In the genomic region with DNA sequence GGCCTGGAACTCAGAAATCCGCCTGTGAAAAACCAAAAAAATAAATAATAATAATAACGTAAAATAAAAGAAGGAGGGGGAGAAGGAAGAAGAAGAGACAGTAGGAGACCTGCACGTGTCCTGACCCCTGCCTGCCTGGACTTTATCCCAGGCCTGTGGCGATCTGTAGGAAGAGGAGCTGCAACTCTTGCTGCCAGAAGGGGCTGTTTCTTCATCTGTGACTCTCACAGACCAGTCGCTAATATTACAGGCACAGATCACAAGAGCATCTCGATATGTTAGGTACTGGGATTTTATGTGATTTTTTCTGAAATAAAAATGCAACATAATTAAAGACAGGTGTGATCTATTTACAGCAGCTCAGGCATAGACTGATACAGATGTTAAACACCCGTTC, we compare ENCODE assay signal across 8 mouse cellular contexts. TPM values are rescaled to one million over a fixed set of nuclear protein-coding genes. Genes with fewer than 3 reads are reported as not detected.
DNase-seq lines count a peak whose midpoint lies in the region; ATAC-seq and TF ChIP-seq lines count a peak whose summit lies in the region.

No protein-coding gene starts in this region.

- 7% methylated on average over 7 of the region's 7 CpGs for WGBS in kidney, embryonic 14.5 days
- 14% methylated on average over 7 of the region's 7 CpGs for WGBS in hindbrain, embryonic 14.5 days
- 14% methylated on average over 7 of the region's 7 CpGs for WGBS in midbrain, embryonic 12.5 days

- TF ChIP-seq CTCF in bone marrow macrophage, adult 2 months (IDR thresholded peaks at IDR 0.05; ENCODE audit: low read depth, low read length), result no peak

- H3K27me3 ChIP-seq in kidney, embryonic 14.5 days (ENCODE audit: control insufficient read depth, insufficient read depth, low read length), result no peaks in the 10 kb centered on the region
- no peaks in the 10 kb centered on the region for H3K27me3 ChIP-seq in hindbrain, embryonic 14.5 days (ENCODE audit: control insufficient read depth, insufficient read depth, low read length)
- no peaks in the 10 kb centered on the region; the same call in 1 of the 2 replicates for H3K27me3 ChIP-seq in midbrain, embryonic 12.5 days

- ATAC-seq in kidney, embryonic 14.5 days (ENCODE audit: low FRiP score, low TSS enrichment), result no peak
- ATAC-seq in hindbrain, embryonic 14.5 days (ENCODE audit: low FRiP score), result no peak
- no peak for ATAC-seq in midbrain, embryonic 12.5 days (ENCODE audit: low FRiP score, low read depth)

- no peak for TF ChIP-seq POLR2A in bone marrow macrophage, adult 2 months (IDR thresholded peaks at IDR 0.05; ENCODE audit: borderline replicate concordance, low read depth, low read length)

- H3K9ac ChIP-seq in kidney, embryonic 14.5 days (ENCODE audit: low read depth, low read length), result peak overlapping the region; percentile 77; the same call in 1 of the 2 replicates
- peak overlapping the region; percentile 95 for H3K9ac ChIP-seq in hindbrain, embryonic 14.5 days
- peak overlapping the region; percentile 83; the same call in 1 of the 2 replicates for H3K9ac ChIP-seq in midbrain, embryonic 12.5 days (replicated peaks)

- peak overlapping the region; percentile 92 for H3K4me2 ChIP-seq in kidney, embryonic 14.5 days (replicated peaks; ENCODE audit: low read depth, low read length)
- peak overlapping the region; percentile 86 for H3K4me2 ChIP-seq in hindbrain, embryonic 14.5 days (replicated peaks)
- peak overlapping the region; percentile 86 for H3K4me2 ChIP-seq in midbrain, embryonic 12.5 days (replicated peaks)

- H3K4me3 ChIP-seq in kidney, embryonic 14.5 days (ENCODE audit: low read length), result peak overlapping the region; percentile 89
- H3K4me3 ChIP-seq in bone marrow macrophage, adult 2 months (ENCODE audit: insufficient read depth, low read length), result peak overlapping the region; percentile 77
- peak overlapping the region; percentile 96 for H3K4me3 ChIP-seq in hindbrain, embryonic 14.5 days (replicated peaks; ENCODE audit: low read length)
- peak overlapping the region; percentile 90 for H3K4me3 ChIP-seq in midbrain, embryonic 12.5 days

- no peak for DNase-seq in kidney, adult 18-20 months
- no peak for DNase-seq in hindbrain, embryonic 14.5 days (ENCODE audit: low spot score)
- no peak for DNase-seq in frontal cortex, postnatal 10 days (ENCODE audit: low spot score in 2 of 2)
- DNase-seq in Muller cell, postnatal 12 days (ENCODE audit: inconsistent ontology term), result no peak
- no peak for DNase-seq in left cerebral cortex, adult 11 months (ENCODE audit: low spot score)

- H3K36me3 ChIP-seq in kidney, embryonic 14.5 days (ENCODE audit: control insufficient read depth, insufficient read depth, low read length), result no peaks in the 10 kb centered on the region
- no peaks in the 10 kb centered on the region for H3K36me3 ChIP-seq in hindbrain, embryonic 14.5 days (replicated peaks; ENCODE audit: control insufficient read depth, insufficient read depth)
- no peaks in the 10 kb centered on the region for H3K36me3 ChIP-seq in midbrain, embryonic 12.5 days

- 0 out of 2 replicates have a peak, but pooled peaks cover 3% of the 10 kb centered on the region for H3K4me1 ChIP-seq in kidney, embryonic 14.5 days (ENCODE audit: control insufficient read depth, insufficient read depth, low read length)
- H3K4me1 ChIP-seq in bone marrow macrophage, adult 2 months (ENCODE audit: control insufficient read depth, insufficient read depth, low read length), result peaks cover 10% of the 10 kb centered on the region
- H3K4me1 ChIP-seq in hindbrain, embryonic 14.5 days (replicated peaks; ENCODE audit: control insufficient read depth, insufficient read depth, low read length), result peaks cover 8% of the 10 kb centered on the region; the same call in 1 of the 2 replicates
- H3K4me1 ChIP-seq in midbrain, embryonic 12.5 days, result no peaks in the 10 kb centered on the region

- no peak overlapping the region for H3K27ac ChIP-seq in kidney, embryonic 14.5 days (ENCODE audit: low read depth, low read length)
- H3K27ac ChIP-seq in bone marrow macrophage, adult 2 months (ENCODE audit: insufficient read depth, low read depth, low read length), result peak overlapping the region; percentile 73
- H3K27ac ChIP-seq in hindbrain, embryonic 14.5 days, result peak overlapping the region; percentile 91; the same call in 1 of the 2 replicates
- no peak overlapping the region; the same call in 1 of the 2 replicates for H3K27ac ChIP-seq in midbrain, embryonic 12.5 days (replicated peaks)

- H3K9me3 ChIP-seq in kidney, embryonic 14.5 days (ENCODE audit: control insufficient read depth, low read length), result no peaks in the 10 kb centered on the region
- H3K9me3 ChIP-seq in hindbrain, embryonic 14.5 days (ENCODE audit: control insufficient read depth, low read length), result 0 out of 2 replicates have a peak, but pooled peaks cover 3% of the 10 kb centered on the region
- H3K9me3 ChIP-seq in midbrain, embryonic 12.5 days, result no peaks in the 10 kb centered on the region

RNA-seq across cellular contexts. Expression of gene Rap1gds1, which starts 1.1 kb away (rescaled TPM):
- 30.4 and 62.3 TPM in 2 replicates for polyA plus RNA-seq in kidney, embryonic 14.5 days (2014; fragmentation: Nextera tagmentation; extraction: Ambion mirVana)
- polyA plus RNA-seq in bone marrow macrophage, adult 2 months (2012; ENCODE audit: insufficient read depth, insufficient read length, missing spikeins), result 91.4 and 98.9 TPM in 2 replicates
- 93.7 and 109 TPM in 2 replicates for polyA plus RNA-seq in hindbrain, embryonic 14.5 days (2014; fragmentation: Nextera tagmentation; extraction: Ambion mirVana)
- polyA plus RNA-seq in midbrain, embryonic 12.5 days (2016; fragmentation: Nextera tagmentation; extraction: Ambion mirVana), result 70.2 and 72.7 TPM in 2 replicates

Comparison
In these comparisons a context has a peak if more than half of its experiments do, and no peak if none do; other contexts are left out.
1. H3K27ac ChIP-seq: peak in bone marrow macrophage, adult 2 months (single experiment) and hindbrain, embryonic 14.5 days (single experiment); none in kidney, embryonic 14.5 days (single experiment) and midbrain, embryonic 12.5 days (single experiment).
2. Peak in every context shown above with its lines, with median percentiles within 50 percentile points of each other: H3K4me2 ChIP-seq, H3K4me3 ChIP-seq and H3K9ac ChIP-seq.